Mouse (Mus musculus) midbrain, embryonic 10.5 days (tissue): ENCODE data around the gene Mpv17l2. TPM values are rescaled to one million over a fixed set of nuclear protein-coding genes. Genes with fewer than 3 reads are reported as not detected.

Experiments
- DNase-seq: peaks from one replicate; pipeline ENCODE4 v3.0.0-alpha.2; 2017; ENCODE audit warnings: low spot score
- H3K27ac ChIP-seq: fragments of 300-500 bp; sonication (generic); replicated peaks from 2 replicates; pipeline ENCODE4 v1.5.1; 2016; ENCODE audit warnings: mild to moderate bottlenecking
- H3K27me3 ChIP-seq: fragments of 300-500 bp; sonication (generic); 2 replicates; pipeline ENCODE4 v1.6.1; 2016; ENCODE audit warnings: low read depth, mild to moderate bottlenecking; ENCODE audit not compliant: poor library complexity, severe bottlenecking
- H3K36me3 ChIP-seq: fragments of 300-500 bp; sonication (generic); 2 replicates; pipeline ENCODE4 v1.6.1; 2016; ENCODE audit warnings: mild to moderate bottlenecking, moderate library complexity
- H3K4me1 ChIP-seq: fragments of 300-500 bp; sonication (generic); 2 replicates; pipeline ENCODE4 v1.6.1; 2016
- H3K4me3 ChIP-seq: fragments of 300-500 bp; sonication (generic); 2 replicates; pipeline ENCODE4 v1.5.1; 2016; ENCODE audit warnings: mild to moderate bottlenecking, moderate library complexity
- H3K9me3 ChIP-seq: fragments of 300-500 bp; sonication (generic); replicated peaks from 2 replicates; pipeline ENCODE4 v1.6.1; 2016; ENCODE audit warnings: mild to moderate bottlenecking
- WGBS: fragments of 180-500 bp; shearing (Covaris S2); methylation state at CpG from one replicate; pipeline ENCODE4 v1.1.7; 2016; 5-methylcytosine and 5-hydroxymethylcytosine counted together
- polyA plus RNA-seq: library from polyadenylated mRNA; unstranded; fragments of >200 nt; fragmentation: Nextera tagmentation; extraction: Ambion mirVana; gene quantifications from 2 replicates; pipeline ENCODE4 v1.2.1, GENCODE M21; 2016

The Mpv17l2 gene
- polyA plus RNA-seq: 31.7 and 34.6 TPM in 2 replicates

- peaks cover 30% of the 10 kb centered on the region for H3K27me3 ChIP-seq
- peaks cover 46% of the 10 kb centered on the region for H3K4me1 ChIP-seq
- H3K4me3 ChIP-seq: peak within 1 kb of the TSS; percentile 80
- H3K27ac ChIP-seq: peak within 1 kb of the TSS; percentile 85
- H3K36me3 ChIP-seq: peaks cover 24% of the 10 kb centered on the region
- H3K9me3 ChIP-seq: no peaks in the 10 kb centered on the region
- WGBS: under 1% methylated on average over 53 of the region's 55 CpGs
- peak; percentile 98 for DNase-seq
These were observed at the start of gene Mpv17l2 for GRCm38 (mm10) chr8:70760775-70761406. Gene Mpv17l2 (minus strand): TSS chr8:70760946.

GRCm38 (mm10) chr8:70808955-70809701 is 48.4 kb upstream of the Mpv17l2 start:
- Histone ChIP-seq H3K4me3 (no peak overlapping the region), H3K9me3 (no peaks in the 10 kb centered on the region), H3K4me1 (peaks cover 24% of the 10 kb centered on the region), H3K27ac (0 out of 2 replicates have a peak overlapping the region, but pooled peaks have one; percentile 33), H3K27me3 (peaks cover 83% of the 10 kb centered on the region), H3K36me3 (no peaks in the 10 kb centered on the region)
- DNase-seq: no peak
- WGBS: 81% methylated on average over 8 of the region's 8 CpGs

GRCm38 (mm10) chr8:70808239-70808638 is 47.5 kb upstream of the Mpv17l2 start, which contains the start of gene Il12rb1:
Gene Il12rb1 (plus strand): TSS chr8:70808449.
- Histone ChIP-seq H3K4me3 (no peak within 1 kb of the TSS), H3K4me1 (peaks cover 31% of the 10 kb centered on the region), H3K9me3 (no peaks in the 10 kb centered on the region), H3K27ac (0 out of 2 replicates have a peak within 1 kb of the TSS, but pooled peaks have one; percentile 33), H3K36me3 (no peaks in the 10 kb centered on the region), H3K27me3 (peaks cover 83% of the 10 kb centered on the region)
- 75% methylated on average over 5 of the region's 5 CpGs for WGBS
- no peak for DNase-seq

- Histone ChIP-seq H3K27me3 (peaks cover 83% of the 10 kb centered on the region), H3K4me1 (peaks cover 31% of the 10 kb centered on the region), H3K36me3 (no peaks in the 10 kb centered on the region), H3K27ac (no peak overlapping the region), H3K4me3 (no peak overlapping the region), H3K9me3 (no peaks in the 10 kb centered on the region)
- no peak for DNase-seq
- WGBS: 42% methylated on average over 1 of the region's 1 CpGs
These were observed 46.6 kb upstream of the Mpv17l2 start for GRCm38 (mm10) chr8:70807304-70807703.

- H3K4me1 ChIP-seq: peaks cover 31% of the 10 kb centered on the region
- H3K27me3 ChIP-seq: peaks cover 90% of the 10 kb centered on the region
- no peak overlapping the region for H3K4me3 ChIP-seq
- H3K9me3 ChIP-seq: no peaks in the 10 kb centered on the region
- H3K27ac ChIP-seq: no peak overlapping the region
- no peak for DNase-seq
- no peaks in the 10 kb centered on the region for H3K36me3 ChIP-seq
- WGBS: 78% methylated on average over 4 of the region's 4 CpGs
These were observed 45.8 kb upstream of the Mpv17l2 start for GRCm38 (mm10) chr8:70806541-70806940.

- peak; percentile 89 for DNase-seq
- Histone ChIP-seq H3K9me3 (no peaks in the 10 kb centered on the region), H3K27me3 (peaks cover 95% of the 10 kb centered on the region), H3K36me3 (no peaks in the 10 kb centered on the region), H3K4me1 (peaks cover 28% of the 10 kb centered on the region), H3K27ac (peak within 1 kb of the TSS; percentile 57), H3K4me3 (peak within 1 kb of the TSS; percentile 65)
- under 1% methylated on average over 45 of the region's 45 CpGs for WGBS
These were observed 43.9 kb upstream of the Mpv17l2 start, which contains the start of gene Mast3 for GRCm38 (mm10) chr8:70804481-70805206. Gene Mast3 (minus strand): TSS chr8:70805054.

GRCm38 (mm10) chr8:70803761-70804480 is 43.2 kb upstream of the Mpv17l2 start:
- Histone ChIP-seq H3K27ac (peak overlapping the region; percentile 57; the same call in 1 of the 2 replicates), H3K4me1 (peaks cover 27% of the 10 kb centered on the region), H3K9me3 (no peaks in the 10 kb centered on the region), H3K36me3 (no peaks in the 10 kb centered on the region), H3K4me3 (peak overlapping the region; percentile 65), H3K27me3 (peaks cover 95% of the 10 kb centered on the region)
- 2% methylated on average over 46 of the region's 47 CpGs for WGBS
- peak; percentile 45 for DNase-seq

- no peak for DNase-seq
- Histone ChIP-seq H3K27ac (no peak overlapping the region), H3K9me3 (no peaks in the 10 kb centered on the region), H3K36me3 (no peaks in the 10 kb centered on the region), H3K4me1 (peaks cover 31% of the 10 kb centered on the region), H3K27me3 (peaks cover 100% of the 10 kb centered on the region), H3K4me3 (no peak overlapping the region)
- 67% methylated on average over 11 of the region's 11 CpGs for WGBS
These were observed 42.2 kb upstream of the Mpv17l2 start for GRCm38 (mm10) chr8:70802786-70803510.

- DNase-seq: no peak
- H3K27me3 ChIP-seq: peaks cover 94% of the 10 kb centered on the region
- peaks cover 42% of the 10 kb centered on the region for H3K4me1 ChIP-seq
- no peak overlapping the region for H3K4me3 ChIP-seq
- no peaks in the 10 kb centered on the region for H3K36me3 ChIP-seq
- no peak overlapping the region for H3K27ac ChIP-seq
- 89% methylated on average over 1 of the region's 1 CpGs for WGBS
- no peaks in the 10 kb centered on the region for H3K9me3 ChIP-seq
These were observed 41.1 kb upstream of the Mpv17l2 start for GRCm38 (mm10) chr8:70801830-70802229.

GRCm38 (mm10) chr8:70801156-70801555 is 40.4 kb upstream of the Mpv17l2 start:
- Histone ChIP-seq H3K27me3 (peaks cover 94% of the 10 kb centered on the region), H3K9me3 (no peaks in the 10 kb centered on the region), H3K4me3 (no peak overlapping the region), H3K36me3 (no peaks in the 10 kb centered on the region), H3K4me1 (peaks cover 49% of the 10 kb centered on the region), H3K27ac (no peak overlapping the region)
- DNase-seq: no peak
- 45% methylated on average over 15 of the region's 15 CpGs for WGBS

- no peak for DNase-seq
- Histone ChIP-seq H3K27me3 (peaks cover 94% of the 10 kb centered on the region), H3K4me3 (no peak overlapping the region), H3K27ac (no peak overlapping the region), H3K9me3 (no peaks in the 10 kb centered on the region), H3K4me1 (peaks cover 54% of the 10 kb centered on the region), H3K36me3 (no peaks in the 10 kb centered on the region)
- 52% methylated on average over 10 of the region's 10 CpGs for WGBS
These were observed 39.9 kb upstream of the Mpv17l2 start for GRCm38 (mm10) chr8:70800648-70801047.
